Mouse (Mus musculus) right cerebral cortex, postnatal 25 days (tissue): Measurements from ENCODE around the gene Mical3.
A peak's percentile ranks its signal among the peaks of the same experiment; 100 is the strongest.

Experiments
- DNase-seq: peaks from one replicate; pipeline ENCODE4 v3.0.0; 2022

Gene Mical3

DNA sequence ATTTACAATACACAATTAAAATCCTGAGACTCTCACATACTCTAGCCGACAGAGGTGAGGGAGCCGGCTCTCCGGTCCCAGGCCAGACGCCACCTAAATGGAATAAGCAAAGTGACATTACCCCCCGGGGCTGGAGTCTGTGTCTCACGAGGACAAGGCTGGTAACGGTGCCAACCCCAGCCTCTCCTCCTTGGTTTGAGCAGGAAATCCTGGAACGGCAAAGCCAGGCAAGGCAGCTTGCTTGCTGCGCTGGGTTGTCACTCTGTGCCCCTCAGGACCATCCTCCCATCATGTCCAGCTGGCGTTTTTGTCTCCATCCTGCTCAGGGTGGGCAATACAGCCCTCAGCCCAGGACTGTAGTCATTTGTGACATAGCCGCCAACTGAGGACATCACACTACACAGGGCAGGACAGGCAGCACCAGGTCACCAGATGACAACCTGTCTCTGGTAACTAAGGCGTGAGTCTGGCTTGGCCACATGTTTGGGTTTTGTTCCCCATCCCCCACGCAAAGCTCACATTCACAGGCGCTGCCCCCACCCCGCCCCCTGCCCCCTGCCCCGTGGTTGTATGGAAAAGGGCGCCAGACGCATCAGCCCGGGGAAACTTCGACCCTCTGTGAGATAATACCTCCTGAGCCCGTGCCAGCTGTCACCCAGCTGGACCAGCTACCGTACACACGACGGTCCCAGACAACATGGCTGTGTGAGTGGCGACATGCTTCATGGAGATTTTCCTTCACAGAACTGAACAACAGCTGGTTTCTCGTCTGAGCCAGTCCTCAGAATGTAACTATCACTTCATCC is 49.3 kb downstream of the Mical3 start:
- no peak for DNase-seq

DNA sequence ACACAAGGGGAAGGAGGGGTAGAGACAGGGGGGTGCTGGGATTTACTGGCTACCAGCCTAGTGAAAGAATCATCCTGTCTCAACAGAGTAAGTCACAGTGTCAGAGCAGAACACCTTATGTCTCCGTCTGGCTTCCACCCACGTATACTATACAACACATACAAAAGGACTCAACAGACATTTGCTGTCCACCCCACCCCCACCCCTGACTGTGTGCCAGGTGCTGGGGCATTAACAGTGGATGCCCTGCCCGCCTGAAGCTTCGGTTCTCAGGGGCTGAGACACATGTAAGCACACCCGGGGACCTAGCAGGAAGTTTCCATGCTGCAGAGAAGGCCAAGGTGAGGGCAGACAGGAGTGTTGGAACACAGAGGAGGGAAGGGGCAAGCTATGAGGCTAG is 52.6 kb downstream of the Mical3 start:
- no peak for DNase-seq

DNA sequence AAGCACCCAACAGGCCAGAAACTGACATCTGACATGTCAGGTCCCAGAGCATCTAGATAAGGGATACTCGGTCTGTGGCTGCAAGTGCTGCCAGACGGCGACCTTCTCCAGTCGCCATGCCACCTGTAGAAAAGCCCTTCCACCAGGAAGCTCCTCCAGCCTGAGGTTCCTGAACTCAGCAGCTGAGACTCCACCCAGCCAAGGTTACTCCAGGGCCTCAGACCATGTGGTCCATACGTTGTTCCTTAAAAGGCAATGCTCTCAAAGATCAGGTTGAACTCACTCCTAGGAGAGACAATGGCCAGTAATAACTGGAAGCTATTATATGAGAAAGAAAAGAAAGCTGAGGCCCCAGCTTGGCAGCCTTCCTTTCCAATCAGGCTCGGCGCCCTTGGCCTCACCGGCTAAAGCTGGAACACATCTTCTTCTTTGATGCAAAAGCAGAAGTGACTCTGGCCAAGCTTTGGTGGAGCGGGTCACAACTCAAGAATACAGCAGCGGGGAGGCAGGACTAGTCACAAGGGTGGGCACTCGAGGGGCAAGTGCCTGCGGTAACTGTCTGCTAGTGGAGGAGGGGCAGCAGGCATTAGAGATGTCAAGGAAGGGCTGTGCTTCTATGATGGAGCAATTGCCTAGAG is 53.8 kb downstream of the Mical3 start:
- no peak for DNase-seq

DNA sequence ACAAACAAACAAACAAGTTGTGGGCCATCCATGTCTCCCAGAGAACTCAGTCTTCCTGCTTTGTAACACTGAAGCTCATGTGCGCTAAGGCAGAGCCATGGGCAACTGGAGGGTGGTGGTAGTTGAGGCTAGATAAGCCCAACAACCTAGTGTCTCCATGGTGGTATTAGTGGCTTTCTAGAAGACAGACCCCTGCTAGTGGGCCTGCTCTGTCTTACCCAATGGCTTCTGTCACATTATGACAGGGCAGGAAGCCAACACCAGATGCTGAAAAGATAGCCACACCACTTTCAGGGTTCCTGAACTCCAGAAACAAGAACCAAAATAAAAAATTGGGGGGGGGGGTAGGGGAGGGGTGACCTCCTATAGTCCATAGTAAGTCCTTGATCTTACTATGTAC is 55.0 kb downstream of the Mical3 start:
- DNase-seq: no peak

DNA sequence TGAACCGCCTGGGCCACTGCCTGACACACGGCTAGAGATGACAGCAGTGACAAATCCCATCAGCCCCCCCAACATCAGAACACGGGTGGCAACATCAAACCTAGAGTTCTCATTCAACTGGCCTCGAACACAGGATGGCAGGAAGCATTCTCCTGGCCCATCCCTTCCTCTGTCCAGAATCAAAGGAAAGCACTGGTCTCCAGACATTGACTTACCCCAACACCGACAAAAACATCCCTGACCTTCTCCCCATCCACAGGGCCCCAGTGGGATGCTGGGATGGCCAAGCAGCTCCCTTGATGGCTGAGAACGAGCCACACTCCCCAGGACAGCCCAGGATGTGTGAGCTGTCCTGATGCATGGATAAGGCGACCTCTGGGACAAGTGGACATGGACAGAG is 57.5 kb downstream of the Mical3 start:
- DNase-seq: no peak

DNA sequence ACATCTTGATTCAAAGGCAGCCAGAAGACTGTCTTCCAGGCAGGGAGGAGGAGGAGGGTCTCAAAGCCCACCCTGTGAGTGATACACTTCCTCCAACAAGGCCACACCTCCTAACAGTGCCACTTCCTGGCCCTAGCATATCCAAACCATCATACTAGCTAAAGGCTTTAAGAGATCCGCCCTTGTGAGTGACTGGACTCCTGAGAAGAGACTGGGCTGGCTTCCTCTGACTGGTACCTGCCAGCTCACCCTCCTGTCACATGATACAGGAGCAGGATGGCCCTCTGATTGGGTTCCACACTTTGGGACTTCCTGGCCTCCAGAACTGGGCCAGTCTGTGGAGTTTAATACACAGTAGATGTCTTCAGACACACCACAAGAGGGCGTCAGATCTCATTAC is 58.2 kb downstream of the Mical3 start:
- DNase-seq: no peak

DNA sequence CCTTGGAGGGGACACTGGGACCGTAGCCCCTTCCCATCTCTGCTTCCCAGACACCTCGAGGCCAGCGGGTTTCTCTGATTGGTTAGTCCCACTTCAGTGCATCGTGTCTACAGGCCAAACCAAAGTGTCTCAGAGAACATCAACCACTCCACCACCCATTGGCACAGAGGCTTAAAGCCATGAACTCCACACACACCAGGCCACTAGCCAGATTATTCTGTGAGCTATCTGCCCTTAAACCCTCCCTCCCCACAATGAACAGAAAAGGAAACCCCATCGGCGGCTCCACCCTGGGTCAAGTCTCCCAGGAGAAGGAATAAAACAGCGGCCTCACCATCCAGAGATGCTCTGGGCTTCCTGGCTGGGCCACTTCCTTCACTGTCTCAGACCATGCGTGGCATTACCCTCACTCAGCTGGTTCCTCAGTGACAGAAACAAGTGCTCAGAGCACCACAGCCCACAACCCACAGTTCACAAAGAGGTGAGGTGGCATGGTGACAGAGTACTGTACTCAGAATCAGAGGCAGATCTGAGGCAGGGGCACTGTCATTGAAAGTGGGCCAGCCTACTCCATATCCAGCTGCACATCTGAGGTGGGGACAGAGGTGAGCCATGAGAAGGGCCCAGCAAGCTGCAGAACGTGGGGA is 60.1 kb downstream of the Mical3 start:
- DNase-seq: no peak

DNA sequence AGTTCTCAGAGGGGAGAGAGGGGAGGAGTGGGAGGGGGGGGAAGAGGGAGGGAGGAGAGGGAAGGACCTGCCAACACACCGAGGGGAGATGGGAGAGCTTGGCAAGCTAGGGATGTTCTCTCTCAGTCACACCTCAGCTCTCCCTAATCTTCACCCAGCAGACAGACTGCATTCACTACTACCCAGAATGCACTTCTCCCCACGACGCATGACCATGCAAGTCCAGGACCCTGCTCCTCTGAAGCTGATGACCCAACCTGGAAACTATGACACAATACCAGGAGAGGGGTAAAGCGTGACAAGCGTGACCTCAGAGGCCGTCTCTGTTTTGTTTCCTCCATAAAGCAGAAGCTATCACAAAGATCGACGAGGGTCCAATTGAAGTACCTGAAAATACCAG is 61.6 kb downstream of the Mical3 start:
- DNase-seq: no peak

DNA sequence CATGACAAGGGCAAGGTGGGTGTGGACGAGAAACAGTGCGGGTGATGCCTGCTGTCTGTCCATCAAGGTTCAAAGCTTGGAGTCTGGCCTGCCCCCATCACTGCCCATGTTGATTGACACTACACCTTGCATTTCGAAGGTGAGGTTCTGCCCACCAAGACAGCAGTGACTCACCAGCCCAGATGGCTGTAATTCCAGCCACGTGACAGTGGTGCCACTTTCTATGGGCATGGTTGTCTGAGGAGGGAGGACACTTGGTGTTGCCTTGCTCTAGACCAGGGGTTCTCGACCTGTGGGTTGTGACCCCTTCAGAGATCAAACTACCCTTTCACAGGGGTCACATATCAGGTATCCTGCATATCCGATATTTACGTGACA is 62.7 kb downstream of the Mical3 start:
- DNase-seq: no peak

DNA sequence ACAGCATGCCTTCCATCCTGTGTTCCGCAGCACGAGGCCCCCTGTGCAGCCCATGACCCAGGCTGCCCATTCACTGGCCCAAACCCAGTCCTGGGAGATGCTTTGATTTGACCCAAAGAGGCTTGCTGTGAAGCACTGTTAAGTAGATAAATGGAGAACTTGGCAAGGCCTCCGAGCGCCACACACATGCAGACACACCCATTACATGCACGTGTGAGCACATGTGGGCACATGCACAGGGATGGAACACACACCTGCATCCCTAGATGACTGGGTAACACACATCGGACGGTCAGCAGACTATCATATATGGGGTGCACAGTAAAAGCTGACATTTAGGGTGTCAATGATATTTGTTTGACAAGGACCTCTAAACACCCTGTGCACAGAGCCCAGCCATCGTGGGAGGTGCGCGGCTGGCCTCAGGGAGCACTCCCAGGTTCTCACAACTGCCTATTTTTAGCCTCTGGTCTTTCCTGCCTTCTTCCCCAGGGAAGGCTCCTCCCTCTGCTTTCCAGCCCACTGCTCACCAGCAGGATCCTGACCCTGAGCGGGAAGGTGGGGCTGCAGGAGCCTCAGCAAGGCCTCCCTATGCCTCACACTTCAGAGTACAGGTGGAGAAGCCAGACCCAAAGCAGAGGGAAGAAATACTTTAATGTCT is 63.2 kb downstream of the Mical3 start:
- DNase-seq: no peak

DNA sequence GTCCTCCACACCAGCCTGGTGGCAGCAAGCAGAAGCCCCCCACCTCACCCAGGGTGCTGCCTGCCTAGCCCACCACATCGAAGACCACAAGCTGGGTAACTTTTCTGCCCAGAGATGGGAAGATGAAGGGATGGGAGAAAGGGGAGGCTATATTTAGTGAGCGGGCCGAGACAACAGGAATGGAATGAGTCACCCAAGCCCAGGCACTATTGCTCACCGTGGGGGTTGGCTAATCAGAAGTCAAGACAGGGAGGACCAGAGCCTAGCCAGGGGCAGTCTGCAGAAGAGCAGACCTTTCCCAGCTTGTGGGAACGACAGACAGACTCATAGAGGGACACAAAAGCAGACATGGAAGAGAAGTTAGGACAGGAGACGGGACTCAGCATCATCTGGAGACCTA is 64.0 kb downstream of the Mical3 start:
- no peak for DNase-seq

DNA sequence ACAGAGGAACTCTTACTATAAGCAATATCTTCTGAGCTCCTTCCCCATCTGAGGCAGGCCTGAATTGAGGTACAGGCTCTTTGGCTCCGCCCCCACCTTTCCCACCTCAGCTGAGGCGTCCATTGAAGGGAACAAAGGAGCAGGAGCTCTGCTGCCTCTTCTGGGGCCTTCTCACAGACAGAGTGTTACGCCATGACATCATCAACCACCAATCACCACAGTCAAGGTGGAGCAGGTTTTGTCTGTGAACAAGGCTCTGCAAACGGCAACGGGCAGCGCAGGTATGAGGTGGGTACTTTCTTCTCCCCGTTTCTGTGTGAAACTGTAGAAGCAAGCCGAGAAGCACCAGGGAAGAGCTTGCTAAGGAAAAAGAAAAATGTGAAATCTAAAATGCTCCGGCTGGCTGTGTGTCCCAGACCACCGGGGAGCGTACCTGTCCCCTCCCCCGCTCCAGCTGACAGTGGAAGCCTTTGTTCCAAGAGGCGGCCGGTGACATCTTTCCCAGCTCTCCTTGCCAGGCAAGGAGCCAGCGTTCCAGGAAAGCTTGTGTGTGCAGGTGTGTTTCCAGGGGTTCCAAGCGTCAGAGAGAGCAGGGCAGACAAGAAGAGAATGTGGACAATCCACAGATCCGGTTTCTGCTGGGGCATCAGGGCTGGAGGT is 66.3 kb downstream of the Mical3 start:
- peak; percentile 57 for DNase-seq

DNA sequence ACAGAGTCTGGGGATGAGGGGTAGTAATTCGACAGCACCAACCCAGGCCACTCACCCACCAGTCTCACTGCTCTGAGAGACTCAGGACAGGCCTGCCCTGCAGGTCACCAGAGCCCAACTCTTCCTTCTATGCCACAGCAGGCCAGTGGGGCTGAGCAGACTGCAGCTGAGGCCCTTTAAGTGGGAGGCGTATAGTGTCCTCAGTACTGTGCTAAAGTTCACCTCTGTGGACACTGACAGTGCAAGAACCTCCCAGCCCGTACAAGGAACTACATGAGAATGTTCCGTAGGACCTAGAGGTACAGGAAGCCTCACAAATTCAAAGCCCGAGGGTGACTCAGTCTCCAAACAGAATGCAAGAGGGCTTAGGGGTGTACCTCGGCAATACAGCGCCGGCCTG is 67.0 kb downstream of the Mical3 start:
- no peak for DNase-seq

DNA sequence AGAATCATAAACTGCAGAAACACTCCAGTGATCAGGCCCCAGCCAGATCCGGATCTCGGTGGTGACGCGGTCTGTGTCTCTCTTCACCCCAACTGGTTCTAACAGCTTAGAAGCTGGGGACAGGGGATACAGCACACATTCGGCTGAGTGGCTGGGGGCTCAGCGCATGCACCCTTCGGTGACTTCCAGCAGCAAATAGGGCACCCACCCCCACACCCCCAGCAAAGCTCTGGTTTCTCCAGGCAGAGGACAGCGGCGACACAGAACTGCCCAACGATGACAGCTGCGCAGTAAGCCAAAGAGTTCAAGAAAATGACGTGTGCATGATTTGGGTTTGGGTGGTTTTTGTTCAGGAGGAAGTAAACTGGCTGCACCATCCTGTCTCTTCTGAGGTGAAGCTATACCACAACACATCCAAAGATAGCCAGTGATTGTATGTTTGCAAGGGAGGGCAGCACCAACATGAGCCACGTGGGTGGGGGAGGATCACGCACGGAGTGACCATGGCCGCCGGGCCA is 67.8 kb downstream of the Mical3 start:
- DNase-seq: no peak

DNA sequence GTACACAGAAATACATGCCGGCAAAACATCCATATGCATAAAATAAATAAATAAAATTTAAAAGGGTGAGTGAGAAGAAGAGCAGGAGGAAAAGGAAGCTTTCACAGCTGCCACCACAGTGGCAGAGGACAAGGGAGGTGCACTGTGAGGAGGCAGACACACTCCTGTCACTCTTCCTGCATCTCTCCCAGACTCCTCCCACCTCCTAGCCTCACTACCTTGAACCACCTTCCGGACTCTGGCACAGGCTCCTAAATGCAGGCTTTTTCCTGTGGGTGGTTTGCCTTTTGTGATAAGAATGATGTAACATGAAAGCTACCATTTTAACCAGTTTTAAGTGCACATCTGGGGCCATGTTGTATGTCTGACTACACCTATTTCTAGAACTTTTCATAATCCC is 72.8 kb downstream of the Mical3 start:
- no peak for DNase-seq

DNA sequence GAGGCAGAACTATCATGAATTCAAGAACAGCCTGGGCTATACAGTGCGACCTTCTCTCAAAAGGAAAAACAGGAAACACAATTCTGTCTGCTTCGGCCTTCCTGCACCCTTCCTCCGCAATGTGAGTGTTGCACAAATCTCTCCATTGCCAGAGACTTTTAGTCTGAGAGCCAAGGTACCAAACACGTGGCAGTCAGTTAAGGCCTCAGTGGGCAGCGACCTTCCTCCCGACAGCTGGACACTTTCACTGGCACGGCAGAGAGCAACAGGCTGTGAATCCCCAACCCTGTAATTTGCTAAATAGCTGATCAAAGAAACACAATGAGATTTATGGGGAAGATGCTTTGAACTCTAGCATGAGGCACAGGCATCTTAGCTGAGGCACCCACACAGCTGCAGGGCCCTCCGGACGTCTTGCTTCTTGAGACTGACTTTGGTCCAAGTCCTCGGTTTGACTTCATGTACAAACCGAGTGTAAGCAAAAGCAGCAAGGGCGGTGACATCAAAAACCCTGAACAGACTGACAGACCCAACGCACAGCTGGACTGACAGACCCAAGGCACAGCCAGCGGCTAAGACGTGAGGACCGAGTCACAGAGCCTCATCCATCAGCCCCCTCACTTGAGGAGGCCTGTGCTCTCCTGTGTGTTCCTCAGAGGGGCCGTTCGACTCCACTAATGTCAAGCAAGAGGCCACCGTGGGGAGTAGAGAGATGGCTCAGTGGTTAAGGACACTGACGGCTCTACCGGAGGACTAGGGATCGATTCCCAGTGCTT is 73.4 kb downstream of the Mical3 start:
- DNase-seq: no peak

DNA sequence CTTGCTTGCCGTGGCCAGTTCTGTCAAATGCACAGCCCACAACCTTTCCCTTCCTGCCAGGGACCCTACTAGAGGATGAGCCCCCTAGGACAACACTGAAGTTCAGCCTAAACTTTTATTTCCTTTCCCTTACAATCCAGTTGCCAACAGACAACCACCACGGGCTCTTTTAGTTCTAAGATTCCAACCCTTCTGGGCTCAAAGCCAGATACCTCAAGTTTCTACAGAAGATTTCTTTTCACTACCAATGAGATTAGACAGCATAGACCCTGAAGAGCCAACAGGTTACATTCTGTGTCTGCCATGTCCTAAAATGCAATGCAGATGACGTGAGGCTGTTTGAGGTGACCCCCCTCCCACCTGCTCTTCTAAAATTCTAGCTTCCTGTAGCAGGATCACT is 75.3 kb downstream of the Mical3 start:
- no peak for DNase-seq

DNA sequence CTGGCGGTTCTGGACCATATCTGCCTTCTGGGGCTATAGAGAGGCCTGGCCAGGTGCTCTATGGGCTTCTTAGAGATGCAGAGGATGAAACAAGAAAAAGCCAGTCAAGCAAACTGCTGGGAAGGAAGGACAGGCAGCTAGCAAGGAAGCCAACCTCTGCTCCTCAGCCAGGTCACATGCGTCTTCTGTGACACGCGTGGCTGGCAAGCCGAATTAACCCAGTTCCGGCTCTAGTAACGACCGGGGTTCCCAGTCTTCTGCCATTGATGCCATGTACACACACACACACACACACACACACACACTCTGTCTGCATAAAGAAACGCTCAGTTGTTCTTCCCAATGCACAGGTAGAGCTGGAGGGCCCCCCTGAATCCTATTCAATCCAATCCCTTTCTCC is 75.9 kb downstream of the Mical3 start:
- DNase-seq: no peak

DNA sequence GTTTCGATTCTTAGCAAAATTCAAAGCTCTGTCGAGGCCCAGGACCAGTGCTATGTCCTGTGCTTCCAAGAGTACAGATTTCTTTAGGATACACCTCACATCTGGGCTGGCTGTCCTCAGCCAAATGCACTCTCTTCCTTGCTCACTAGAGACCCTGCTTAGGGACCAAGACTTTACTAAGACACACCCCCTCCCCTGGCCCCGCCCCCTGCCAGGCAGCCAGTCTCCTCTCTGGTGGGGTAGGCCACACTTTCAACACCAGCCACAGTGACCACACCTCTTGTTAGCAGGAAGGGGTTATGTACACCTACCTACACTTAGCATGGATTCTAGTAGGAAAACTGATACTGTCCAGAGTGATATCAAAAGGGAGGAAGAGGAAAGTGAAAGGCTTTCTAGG is 76.5 kb downstream of the Mical3 start:
- DNase-seq: no peak

DNA sequence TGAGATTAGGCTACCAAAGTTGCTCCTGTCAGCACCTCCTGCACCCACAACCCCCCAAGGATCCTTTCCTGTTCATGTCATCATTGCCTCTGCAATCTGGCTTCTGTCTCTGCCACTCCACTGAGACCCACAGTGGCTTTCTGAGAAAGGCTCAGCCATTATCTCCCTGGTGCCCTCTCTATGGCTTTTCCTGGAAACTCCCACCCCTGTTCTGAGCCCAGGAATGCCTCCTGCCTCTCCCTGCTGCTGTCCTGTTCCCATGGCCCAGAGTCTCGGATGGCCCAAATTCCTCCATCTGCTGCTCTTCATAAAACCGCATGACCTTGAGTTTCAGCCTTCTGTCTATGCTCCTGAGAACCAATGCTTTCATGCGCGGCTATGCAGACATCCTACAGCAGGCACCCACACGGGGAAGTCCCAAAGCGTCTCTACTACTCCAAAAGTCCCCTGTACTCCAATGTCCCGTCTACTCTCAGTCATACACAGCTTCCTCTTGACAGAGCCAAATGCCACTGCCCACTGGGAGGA is 77.2 kb downstream of the Mical3 start:
- DNase-seq: no peak

DNA sequence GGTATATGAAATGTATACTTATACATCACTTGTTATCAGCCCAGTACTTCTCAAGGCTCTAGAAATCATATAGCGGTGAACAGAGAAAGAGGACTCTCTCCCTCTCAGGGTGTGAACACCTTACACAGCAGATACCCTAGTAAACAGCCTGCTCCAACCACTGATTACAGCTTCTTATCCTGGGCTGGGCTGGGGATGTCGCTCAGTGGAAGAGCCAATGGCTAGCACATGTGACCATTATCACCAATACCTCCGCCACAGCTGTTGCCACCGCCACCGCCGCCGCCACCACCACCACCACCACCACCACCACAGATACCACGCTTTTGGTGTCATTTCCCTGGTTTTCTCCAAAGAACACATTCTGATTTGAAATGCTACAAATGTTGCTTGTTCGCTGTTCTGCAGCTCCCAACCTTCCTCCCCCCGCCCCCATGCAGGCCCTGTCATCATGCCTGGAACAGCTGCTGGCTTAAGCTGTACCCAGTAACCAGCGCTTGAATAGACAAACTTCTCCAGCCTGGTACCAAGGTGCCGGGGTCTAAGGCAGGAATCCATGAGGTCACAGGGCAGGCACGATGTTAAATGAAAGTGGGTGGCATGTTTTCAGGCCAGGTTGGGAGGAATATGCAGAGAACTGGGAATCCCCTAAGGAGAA is 78.7 kb downstream of the Mical3 start:
- no peak for DNase-seq
